Mouse (Mus musculus) ovary, postnatal 14 days (tissue): ENCODE results near the gene Rab7b.

Experiments used
- DNase-seq: peaks from one replicate; pipeline ENCODE4 v3.0.0; 2022; ENCODE audit warnings: low spot score

The Rab7b gene

GRCm38 (mm10) chr1:131739481-131740160 is 51.1 kb downstream of the Rab7b start:
- DNase-seq, result no peak

GRCm38 (mm10) chr1:131743868-131744464 is 55.5 kb downstream of the Rab7b start, which contains the start of gene Slc26a9:
TSS of gene Slc26a9 (plus strand) at chr1:131744022.
- DNase-seq, result no peak

- no peak for DNase-seq
Observed at GRCm38 (mm10) chr1:131745391-131745790, 56.9 kb downstream of the Rab7b start.

GRCm38 (mm10) chr1:131747761-131748160 is 59.3 kb downstream of the Rab7b start:
- no peak for DNase-seq

- DNase-seq, result no peak
Observed at GRCm38 (mm10) chr1:131748636-131749035, 60.1 kb downstream of the Rab7b start.

- no peak for DNase-seq
Observed at GRCm38 (mm10) chr1:131749706-131750545, 61.4 kb downstream of the Rab7b start.

GRCm38 (mm10) chr1:131751181-131751890 is 62.8 kb downstream of the Rab7b start:
- no peak for DNase-seq

- no peak for DNase-seq
Observed at GRCm38 (mm10) chr1:131751891-131752311, 63.4 kb downstream of the Rab7b start.

- DNase-seq, result no peak
Observed at GRCm38 (mm10) chr1:131754212-131754829, 65.8 kb downstream of the Rab7b start.

- no peak for DNase-seq
Observed at GRCm38 (mm10) chr1:131754916-131755315, 66.4 kb downstream of the Rab7b start.

GRCm38 (mm10) chr1:131757211-131757610 is 68.7 kb downstream of the Rab7b start:
- no peak for DNase-seq

- DNase-seq, result no peak
Observed at GRCm38 (mm10) chr1:131758796-131759195, 70.3 kb downstream of the Rab7b start.

- no peak for DNase-seq
Observed at GRCm38 (mm10) chr1:131759667-131760427, 71.4 kb downstream of the Rab7b start.

GRCm38 (mm10) chr1:131760428-131760820 is 71.9 kb downstream of the Rab7b start:
- no peak for DNase-seq

GRCm38 (mm10) chr1:131761079-131761831 is 72.8 kb downstream of the Rab7b start:
- no peak for DNase-seq

GRCm38 (mm10) chr1:131763683-131764082 is 75.2 kb downstream of the Rab7b start:
- no peak for DNase-seq

- DNase-seq, result no peak
Observed at GRCm38 (mm10) chr1:131764581-131765338, 76.3 kb downstream of the Rab7b start.
